ENCODE assay signal across 24 mouse cellular contexts in the genomic region with DNA sequence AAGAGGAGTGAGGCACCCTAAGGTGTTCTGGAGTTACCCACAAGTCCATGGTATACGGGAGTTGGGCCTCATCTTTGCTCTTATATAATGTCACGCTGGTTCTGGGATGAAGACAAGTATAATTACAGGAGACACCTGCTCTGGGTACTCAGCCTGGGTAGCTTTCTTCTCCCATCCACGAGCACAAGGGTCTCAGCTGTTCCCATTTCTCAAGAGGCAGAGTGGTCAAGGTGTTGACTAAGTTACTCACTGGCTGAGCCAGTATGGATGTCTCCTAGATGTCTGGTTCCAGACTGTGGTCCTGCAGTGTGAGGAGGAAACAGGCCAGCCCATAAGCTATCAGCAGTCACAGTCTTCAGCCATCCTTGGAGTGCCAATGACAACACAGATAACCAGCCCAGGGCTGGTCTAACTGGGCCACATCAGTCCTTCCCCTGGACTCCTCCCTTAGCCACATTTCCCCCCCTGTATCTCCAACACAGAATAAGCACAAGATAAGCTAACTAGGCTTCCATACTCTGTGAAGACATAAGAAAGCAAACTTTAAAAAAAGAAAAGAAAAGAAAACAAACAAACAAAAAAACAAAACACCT. TPM values are rescaled to one million over a fixed set of nuclear protein-coding genes. Genes with fewer than 3 reads are reported as not detected.
DNase-seq lines count a peak whose midpoint lies in the region; ATAC-seq and TF ChIP-seq lines count a peak whose summit lies in the region.
"Had no signal": no experiment of that assay in that cellular context is flagged by ENCODE, and none has a peak within 500 bp of the region (broad histone marks: within the 10 kb centered on the region; RNA-seq: fewer than 3 reads in every experiment).

No protein-coding gene starts in this region.

- ATAC-seq in liver, embryonic 12.5 days = peak; percentile 89
- ATAC-seq in kidney, embryonic 15.5 days (replicated peaks; ENCODE audit: low FRiP score) = no peak
- ATAC-seq: midbrain, embryonic 16.5 days had no signal

- H3ac ChIP-seq in myocyte (ENCODE audit: control insufficient read depth, insufficient read length) = no peak overlapping the region

- H3K4me1 ChIP-seq in liver, embryonic 12.5 days = peaks cover 75% of the 10 kb centered on the region
- H3K4me1 ChIP-seq in kidney, embryonic 15.5 days = peaks cover 32% of the 10 kb centered on the region

- peak; percentile 43 to 50 for DNase-seq in spleen, postnatal 36 days (ENCODE audit: low spot score in 2 of 2)
- no peak for DNase-seq in spleen, postnatal 14 days (ENCODE audit: low spot score in 2 of 2)
- DNase-seq in cerebellum, postnatal 10 days = peak; percentile 27 to 31
- DNase-seq in left cerebral cortex, adult 2 months (ENCODE audit: extremely low spot score in 1 of 2, low spot score in 2 of 2) = no peak
- DNase-seq: gastrocnemius, postnatal 36 days; heart, postnatal 14 days; kidney, adult 11 months; kidney, postnatal 10 days; lung, embryonic 14.5 days; thymus, postnatal 36 days had no signal

- WGBS in liver, embryonic 12.5 days (ENCODE audit: insufficient replicate concordance) = 69% methylated on average over 3 of the region's 3 CpGs
- 90% methylated on average over 3 of the region's 3 CpGs for WGBS in kidney, embryonic 15.5 days

- peak overlapping the region; percentile 85 for H3K27ac ChIP-seq in liver, embryonic 12.5 days
- no peak overlapping the region for H3K27ac ChIP-seq in kidney, embryonic 15.5 days
- no peak overlapping the region for H3K27ac ChIP-seq in left cerebral cortex, adult 2 months
- H3K27ac ChIP-seq: embryonic facial prominence, embryonic 13.5 days; heart, embryonic 10.5 days; hindbrain, embryonic 15.5 days; layer of hippocampus, adult 2 months; macrophage had no signal

- no peak for TF ChIP-seq POLR2A in myocyte (IDR thresholded peaks at IDR 0.05; ENCODE audit: insufficient read length, low read depth)

- H3K36me3 ChIP-seq in liver, embryonic 12.5 days = peaks cover 24% of the 10 kb centered on the region
- H3K36me3 ChIP-seq in myocyte (ENCODE audit: control insufficient read depth, insufficient read depth) = no peaks in the 10 kb centered on the region
- H3K36me3 ChIP-seq in kidney, embryonic 15.5 days = peaks cover 12% of the 10 kb centered on the region
- H3K36me3 ChIP-seq: hindbrain, embryonic 15.5 days had no signal

- intact Hi-C loops in left cerebral cortex, adult 2 months (cut with DNase I) = no loop called here

- TF ChIP-seq CTCF in left cerebral cortex, adult 2 months (IDR thresholded peaks at IDR 0.05) = no peak

- no peak overlapping the region for H3K4me3 ChIP-seq in liver, embryonic 12.5 days
- H3K4me3 ChIP-seq in myocyte = no peak overlapping the region
- no peak overlapping the region for H3K4me3 ChIP-seq in kidney, embryonic 15.5 days (replicated peaks)
- no peak overlapping the region for H3K4me3 ChIP-seq in left cerebral cortex, adult 2 months
- H3K4me3 ChIP-seq: embryonic facial prominence, embryonic 13.5 days; heart, embryonic 10.5 days; hindbrain, embryonic 15.5 days; layer of hippocampus, adult 2 months had no signal

- peak overlapping the region; percentile 49 for H3K4me2 ChIP-seq in liver, embryonic 12.5 days
- H3K4me2 ChIP-seq in myocyte (ENCODE audit: low read depth) = no peak overlapping the region
- H3K4me2 ChIP-seq in kidney, embryonic 15.5 days = no peak overlapping the region
- H3K4me2 ChIP-seq: embryonic facial prominence, embryonic 13.5 days; hindbrain, embryonic 15.5 days; lung, embryonic 14.5 days had no signal

- H3K27me3 ChIP-seq in liver, embryonic 12.5 days (replicated peaks) = no peaks in the 10 kb centered on the region
- no peaks in the 10 kb centered on the region for H3K27me3 ChIP-seq in myocyte (ENCODE audit: control insufficient read depth, insufficient read depth, insufficient read length)
- 0 out of 2 replicates have a peak, but pooled peaks cover under 1% of the 10 kb centered on the region for H3K27me3 ChIP-seq in kidney, embryonic 15.5 days
- H3K27me3 ChIP-seq: embryonic facial prominence, embryonic 13.5 days; hindbrain, embryonic 15.5 days had no signal

- peak overlapping the region; percentile 33; the same call in 1 of the 2 replicates for H3K9ac ChIP-seq in liver, embryonic 12.5 days
- no peak overlapping the region for H3K9ac ChIP-seq in kidney, embryonic 15.5 days
- H3K9ac ChIP-seq: embryonic facial prominence, embryonic 13.5 days; hindbrain, embryonic 15.5 days; lung, embryonic 14.5 days had no signal

- H3K9me3 ChIP-seq in liver, embryonic 12.5 days (replicated peaks) = no peaks in the 10 kb centered on the region
- no peaks in the 10 kb centered on the region for H3K9me3 ChIP-seq in kidney, embryonic 15.5 days (replicated peaks)
- H3K9me3 ChIP-seq: embryonic facial prominence, embryonic 13.5 days; heart, embryonic 10.5 days; hindbrain, embryonic 15.5 days had no signal

- H3K79me2 ChIP-seq in myocyte (ENCODE audit: control insufficient read depth, insufficient read depth) = peaks cover 55% of the 10 kb centered on the region

TF ChIP-seq in myocyte, 11 proteins besides CTCF, POLR2A, EP300 and RAD21:
- TF ChIP-seq CEBPB (IDR thresholded peaks at IDR 0.05; ENCODE audit: insufficient read depth, poor library complexity, severe bottlenecking) (no peak), TCF12 (IDR thresholded peaks at IDR 0.05; ENCODE audit: insufficient read depth, poor library complexity, severe bottlenecking) (no peak), REST (IDR thresholded peaks at IDR 0.05; ENCODE audit: insufficient read depth, insufficient read length) (no peak), MYOD1 (IDR thresholded peaks at IDR 0.05; ENCODE audit: control insufficient read depth in 1 of 3, insufficient read length in 2 of 3, low read depth in 2 of 3) (peak in 2 of 3 experiments; percentile 55 to 56), POLR2AphosphoS2 (IDR thresholded peaks at IDR 0.05; ENCODE audit: insufficient read length, low read depth) (no peak), USF1 (IDR thresholded peaks at IDR 0.05; ENCODE audit: low read depth) (no peak), MAX (IDR thresholded peaks at IDR 0.05; ENCODE audit: low read depth) (no peak)

RNA-seq across cellular contexts. Expression of a gene that starts 4.5 kb away (rescaled TPM):
- polyA plus RNA-seq in liver, embryonic 12.5 days (2016; fragmentation: Nextera tagmentation; extraction: Ambion mirVana) = 2.0 TPM in 2 replicates
- 48.5 TPM for polyA plus RNA-seq in myocyte (2012; fragmentation: generic; extraction: Trizol)
- 2.4 and 2.6 TPM in 2 replicates for polyA plus RNA-seq in kidney, embryonic 15.5 days (2015; fragmentation: Nextera tagmentation; extraction: Ambion mirVana)
- total RNA-seq in left cerebral cortex, adult 2 months (2021) = 10 to 100 TPM; 70.3 to 78.4 TPM

RNA-seq across cellular contexts. Expression of a gene that starts 49.0 kb away (rescaled TPM):
- not detected in 2 replicates for polyA plus RNA-seq in liver, embryonic 12.5 days (2016; fragmentation: Nextera tagmentation; extraction: Ambion mirVana)
- polyA plus RNA-seq in myocyte (2012; fragmentation: generic; extraction: Trizol) = 0.10 TPM
- polyA plus RNA-seq in kidney, embryonic 15.5 days (2015; fragmentation: Nextera tagmentation; extraction: Ambion mirVana) = 0.04 TPM in 1 of 2 replicates, not detected in the other
- not detected for total RNA-seq in left cerebral cortex, adult 2 months (2021)
- total RNA-seq: layer of hippocampus, adult 2 months had no signal
- polyA plus RNA-seq: forebrain, embryonic 11.5 days; heart, embryonic 10.5 days; lung, embryonic 14.5 days; macrophage; spleen, adult 2 months had no signal

RNA-seq across cellular contexts. Expression of a gene that starts 50.9 kb away (rescaled TPM):
- not detected in 2 replicates for polyA plus RNA-seq in liver, embryonic 12.5 days (2016; fragmentation: Nextera tagmentation; extraction: Ambion mirVana)
- 2.6 TPM for polyA plus RNA-seq in myocyte (2012; fragmentation: generic; extraction: Trizol)
- 0.10 TPM in 1 of 2 replicates, not detected in the other for polyA plus RNA-seq in kidney, embryonic 15.5 days (2015; fragmentation: Nextera tagmentation; extraction: Ambion mirVana)
- total RNA-seq in left cerebral cortex, adult 2 months (2021) = not detected
- total RNA-seq: adrenal gland, adult 18-20 months; layer of hippocampus, adult 2 months had no signal
- polyA plus RNA-seq: forebrain, embryonic 11.5 days; frontal cortex, adult 2 months; heart, embryonic 10.5 days; lung, embryonic 14.5 days; macrophage; neural tube, embryonic 11.5 days; spleen, adult 2 months had no signal

Comparison
In these comparisons a context has a peak if more than half of its experiments do, and no peak if none do; other contexts are left out.
1. DNase-seq: peak in spleen, postnatal 36 days (2 of 2) and cerebellum, postnatal 10 days (2 of 2); none in spleen, postnatal 14 days (0 of 2) and left cerebral cortex, adult 2 months (0 of 2).
2. RNA of a gene that starts 4.5 kb away (polyA plus RNA-seq): 48.5 TPM in myocyte (single experiment); 2.4 to 2.6 TPM in kidney, embryonic 15.5 days and 2.0 TPM in liver, embryonic 12.5 days; every median in the first group is over 10 times any median in the second.